Mouse (Mus musculus) C2C12 (cell line): ENCODE results near the gene Sall4. TPM values are rescaled to one million over a fixed set of nuclear protein-coding genes. Genes with fewer than 3 reads are reported as not detected.

ENCODE experiments used
- H3K27me3 ChIP-seq: one replicate; pipeline ENCODE4 v1.6.1; 2011; ENCODE audit not compliant: control insufficient read depth, insufficient read depth, insufficient read length
- H3K36me3 ChIP-seq: one replicate; pipeline ENCODE4 v1.6.1; 2011; ENCODE audit not compliant: control insufficient read depth, insufficient read depth
- H3K4me3 ChIP-seq: one replicate; pipeline ENCODE4 v1.5.1; 2011; ENCODE audit warnings: mild to moderate bottlenecking, control low read depth; ENCODE audit not compliant: poor library complexity, insufficient read depth, severe bottlenecking
- H3K79me2 ChIP-seq: one replicate; pipeline ENCODE4 v1.6.1; 2011; ENCODE audit not compliant: control insufficient read depth, insufficient read depth
- H3K79me3 ChIP-seq: one replicate; pipeline ENCODE4 v1.6.1; 2011; ENCODE audit warnings: low read depth, control low read depth
- H3ac ChIP-seq: one replicate; pipeline ENCODE3; 2011; ENCODE audit warnings: low read depth; ENCODE audit not compliant: control insufficient read depth, insufficient read length
- CEBPB ChIP-seq: IDR thresholded peaks from one replicate; pipeline ENCODE4 v1.6.1; 2011; ENCODE audit warnings: low read depth, mild to moderate bottlenecking, control low read depth, moderate library complexity
- CTCF ChIP-seq: IDR thresholded peaks from one replicate; pipeline ENCODE4 v1.5.1; 2011; ENCODE audit not compliant: control insufficient read depth, insufficient read depth, insufficient read length
- FOSL1 ChIP-seq: IDR thresholded peaks from one replicate; pipeline ENCODE4 v1.8.0; 2011; ENCODE audit warnings: mild to moderate bottlenecking, low read length; ENCODE audit not compliant: poor library complexity, insufficient read depth, severe bottlenecking
- MAX ChIP-seq: IDR thresholded peaks from one replicate; pipeline ENCODE4 v1.6.1; 2011; ENCODE audit warnings: mild to moderate bottlenecking, control low read depth
- MYOD1 ChIP-seq: IDR thresholded peaks from one replicate; pipeline ENCODE4 v1.6.1; 2011; ENCODE audit warnings: low read depth; ENCODE audit not compliant: control insufficient read depth, insufficient read length
- MYOG ChIP-seq: IDR thresholded peaks from one replicate; pipeline ENCODE4 v1.6.1; 2011; ENCODE audit not compliant: control insufficient read depth, insufficient read length; ENCODE audit errors: extremely low read depth
- USF1 ChIP-seq: IDR thresholded peaks from one replicate; pipeline ENCODE4 v1.6.1; 2011; ENCODE audit warnings: low read depth, mild to moderate bottlenecking, control low read depth, moderate library complexity
- long read RNA-seq, 2 experiments: library from polyadenylated mRNA; unstranded; transcript quantifications; one replicate each; pipeline ENCODE4 v2.0.0; 2019 to 2020
- polyA plus RNA-seq: library from polyadenylated mRNA; unstranded; fragments of >200 nt; fragmentation: generic; extraction: Trizol; gene quantifications from one replicate; pipeline ENCODE4 v1.2.1, GENCODE M21; 2012; ENCODE audit warnings: missing spikeins

Sall4 gene
- not detected for polyA plus RNA-seq
- long read RNA-seq, experiment 1 = 0 reads
- long read RNA-seq, experiment 2 = 0 reads

- no peak for TF ChIP-seq MYOG
- no peak for TF ChIP-seq MAX
- TF ChIP-seq CEBPB = no peak
- TF ChIP-seq USF1 = no peak
- TF ChIP-seq MYOD1 = no peak
- no peak for TF ChIP-seq CTCF
- no peak for TF ChIP-seq FOSL1
- H3K79me3 ChIP-seq = no peaks in the 10 kb centered on the region
- no peaks in the 10 kb centered on the region for H3K79me2 ChIP-seq
- H3K4me3 ChIP-seq = no peak within 1 kb of the TSS
- no peaks in the 10 kb centered on the region for H3K36me3 ChIP-seq
- H3ac ChIP-seq = no peak within 1 kb of the TSS
- H3K27me3 ChIP-seq = peaks cover 68% of the 10 kb centered on the region
Observed at GRCm38 (mm10) chr2:168767582-168767981, at the start of gene Sall4. TSS of gene Sall4 (minus strand) at chr2:168767943.

GRCm38 (mm10) chr2:168813243-168813642, 45.5 kb upstream of the Sall4 start:
- Histone ChIP-seq H3K27me3 (peaks cover 19% of the 10 kb centered on the region), H3K79me2 (no peaks in the 10 kb centered on the region), H3K36me3 (no peaks in the 10 kb centered on the region), H3K4me3 (no peak overlapping the region), H3ac (no peak overlapping the region), H3K79me3 (no peaks in the 10 kb centered on the region)
- TF ChIP-seq CEBPB = no peak
- no peak for TF ChIP-seq MYOD1
- no peak for TF ChIP-seq MAX
- TF ChIP-seq FOSL1 = no peak
- no peak for TF ChIP-seq MYOG
- no peak for TF ChIP-seq CTCF
- no peak for TF ChIP-seq USF1

GRCm38 (mm10) chr2:168809895-168810294, 42.2 kb upstream of the Sall4 start:
- no peak overlapping the region for H3ac ChIP-seq
- no peaks in the 10 kb centered on the region for H3K36me3 ChIP-seq
- no peaks in the 10 kb centered on the region for H3K79me2 ChIP-seq
- no peak for TF ChIP-seq MYOD1
- TF ChIP-seq CTCF = no peak
- TF ChIP-seq MAX = no peak
- no peak for TF ChIP-seq CEBPB
- no peak for TF ChIP-seq USF1
- no peak for TF ChIP-seq FOSL1
- no peak for TF ChIP-seq MYOG
- H3K27me3 ChIP-seq = peaks cover 35% of the 10 kb centered on the region
- no peak overlapping the region for H3K4me3 ChIP-seq
- no peaks in the 10 kb centered on the region for H3K79me3 ChIP-seq

GRCm38 (mm10) chr2:168807681-168808080, 39.9 kb upstream of the Sall4 start:
- Histone ChIP-seq H3K4me3 (no peak overlapping the region), H3K27me3 (peaks cover 41% of the 10 kb centered on the region), H3ac (no peak overlapping the region), H3K79me2 (no peaks in the 10 kb centered on the region), H3K36me3 (no peaks in the 10 kb centered on the region), H3K79me3 (no peaks in the 10 kb centered on the region)
- TF ChIP-seq MYOD1 (no peak), MYOG (no peak)

GRCm38 (mm10) chr2:168803849-168804248, 36.1 kb upstream of the Sall4 start:
- Histone ChIP-seq H3K36me3 (no peaks in the 10 kb centered on the region), H3K4me3 (no peak overlapping the region), H3K79me2 (no peaks in the 10 kb centered on the region), H3K27me3 (peaks cover 40% of the 10 kb centered on the region), H3K79me3 (no peaks in the 10 kb centered on the region), H3ac (no peak overlapping the region)
- TF ChIP-seq USF1 (no peak), CTCF (no peak), CEBPB (no peak), FOSL1 (no peak), MYOG (no peak), MAX (no peak), MYOD1 (no peak)

GRCm38 (mm10) chr2:168799326-168799725, 31.6 kb upstream of the Sall4 start:
- H3K79me2 ChIP-seq = no peaks in the 10 kb centered on the region
- H3K79me3 ChIP-seq = no peaks in the 10 kb centered on the region
- TF ChIP-seq CTCF (no peak), MYOG (no peak), FOSL1 (no peak), MYOD1 (no peak), USF1 (no peak), MAX (no peak), CEBPB (no peak)
- no peaks in the 10 kb centered on the region for H3K36me3 ChIP-seq
- no peak overlapping the region for H3K4me3 ChIP-seq
- H3ac ChIP-seq = no peak overlapping the region
- H3K27me3 ChIP-seq = peaks cover 31% of the 10 kb centered on the region
